Mouse (Mus musculus) heart, postnatal 0 days (tissue): ENCODE data around the gene 5730455P16Rik. TPM values are rescaled to one million over a fixed set of nuclear protein-coding genes. Genes with fewer than 3 reads are reported as not detected.
"Not testable (repeated sequence)": the region's sequence is repeated elsewhere in the genome, so short reads cannot be mapped to it uniquely, and the experiment has no call there.

ENCODE experiments used
- ATAC-seq: fragments of 200-750 bp; cut with Nextera tagmentation; 2 replicates; pipeline ENCODE4 v1.8.0; 2017; ENCODE audit warnings: low read depth, moderate number of reproducible peaks, moderate library complexity; ENCODE audit not compliant: insufficient read depth
- DNase-seq: peaks from one replicate; pipeline ENCODE4 v3.0.0-alpha.2; 2016; ENCODE audit warnings: low spot score
- H3K27ac ChIP-seq: fragments of 300-500 bp; sonication (generic); 2 replicates; pipeline ENCODE4 v1.5.1; 2014; ENCODE audit warnings: low read depth, mild to moderate bottlenecking
- H3K27me3 ChIP-seq: fragments of 300-500 bp; sonication (generic); 2 replicates; pipeline ENCODE4 v1.6.1; 2014; ENCODE audit warnings: low read length, mixed read lengths; ENCODE audit not compliant: control insufficient read depth, insufficient read depth
- H3K36me3 ChIP-seq: fragments of 300-500 bp; sonication (generic); replicated peaks from 2 replicates; pipeline ENCODE4 v1.6.1; 2014; ENCODE audit warnings: low read length, mixed read lengths; ENCODE audit not compliant: control insufficient read depth, insufficient read depth
- H3K4me1 ChIP-seq: fragments of 300-500 bp; sonication (generic); 2 replicates; pipeline ENCODE4 v1.6.1; 2014; ENCODE audit warnings: antibody characterized with exemption; ENCODE audit not compliant: control insufficient read depth, insufficient read depth
- H3K4me2 ChIP-seq: fragments of 300-500 bp; sonication (generic); 2 replicates; pipeline ENCODE4 v1.6.1; 2014; ENCODE audit warnings: low read depth, mild to moderate bottlenecking, low read length, moderate library complexity
- H3K4me3 ChIP-seq: fragments of 300-500 bp; sonication (generic); 2 replicates; pipeline ENCODE4 v1.5.1; 2014; ENCODE audit warnings: low read depth, low read length
- H3K9ac ChIP-seq: fragments of 300-500 bp; sonication (generic); replicated peaks from 2 replicates; pipeline ENCODE4 v1.6.1; 2014; ENCODE audit warnings: low read depth, low read length, mixed read lengths
- H3K9me3 ChIP-seq: fragments of 300-500 bp; sonication (generic); replicated peaks from 2 replicates; pipeline ENCODE4 v1.6.1; 2016; ENCODE audit warnings: low read length; ENCODE audit not compliant: control insufficient read depth
- CTCF ChIP-seq: IDR thresholded peaks from 2 replicates; pipeline ENCODE4 v1.5.1; 2016; ENCODE audit warnings: antibody characterized with exemption, control low read depth, low read depth
- EP300 ChIP-seq: IDR thresholded peaks from 2 replicates; pipeline ENCODE4 v1.6.1; 2016; ENCODE audit warnings: antibody characterized with exemption, low read depth
- WGBS: fragments of 180-500 bp; shearing (Covaris S2); extraction: QIAGEN DNeasy Blood & Tissue Kit; methylation state at CpG from one replicate; pipeline ENCODE4 v1.1.7; 2014; 5-methylcytosine and 5-hydroxymethylcytosine counted together
- polyA plus RNA-seq: library from polyadenylated mRNA; unstranded; fragments of >200 nt; fragmentation: Nextera tagmentation; extraction: Ambion mirVana; gene quantifications from 2 replicates; pipeline ENCODE4 v1.2.1, GENCODE M21; 2015
- total RNA-seq: library from RNA; depleted of rRNA; stranded (reverse); fragments of >200 nt; gene quantifications from 2 replicates; pipeline ENCODE4 v1.2.3, GENCODE M21; 2014; ENCODE audit warnings: low replicate concordance; rRNA removed

Gene 5730455P16Rik
- 9.2 and 36.9 TPM in 2 replicates for total RNA-seq
- polyA plus RNA-seq = 20.2 and 20.3 TPM in 2 replicates

- H3K9me3 ChIP-seq = no peaks in the 10 kb centered on the region
- H3K4me2 ChIP-seq = peak within 1 kb of the TSS; percentile 94
- peak within 1 kb of the TSS; percentile 93 for H3K4me3 ChIP-seq
- H3K9ac ChIP-seq = peak within 1 kb of the TSS; percentile 95
- 0 out of 2 replicates have a peak, but pooled peaks cover 7% of the 10 kb centered on the region for H3K4me1 ChIP-seq
- peaks cover 26% of the 10 kb centered on the region for H3K36me3 ChIP-seq
- H3K27me3 ChIP-seq = no peaks in the 10 kb centered on the region
- H3K27ac ChIP-seq = peak within 1 kb of the TSS; percentile 80
- DNase-seq (peak; percentile 74), ATAC-seq (peak; percentile 84)
- no peak for TF ChIP-seq EP300
- no peak for TF ChIP-seq CTCF
- WGBS = 1% methylated on average over 35 of the region's 43 CpGs
Observed at GRCm38 (mm10) chr11:80377712-80378451, at the start of gene 5730455P16Rik. Gene 5730455P16Rik (minus strand): TSS chr11:80378034.

GRCm38 (mm10) chr11:80426029-80426813 is 48.4 kb upstream of the 5730455P16Rik start:
- not testable (repeated sequence) for H3K9me3 ChIP-seq, H3K4me2 ChIP-seq, H3K4me1 ChIP-seq, DNase-seq, H3K36me3 ChIP-seq, H3K27me3 ChIP-seq, H3K27ac ChIP-seq, H3K4me3 ChIP-seq, ATAC-seq, H3K9ac ChIP-seq
- 77% methylated on average over 16 of the region's 16 CpGs for WGBS

- TF ChIP-seq EP300 = no peak
- no peak for TF ChIP-seq CTCF
- no peak for DNase-seq
- no peak overlapping the region for H3K4me2 ChIP-seq
- H3K36me3 ChIP-seq = no peaks in the 10 kb centered on the region
- H3K4me1 ChIP-seq = 0 out of 2 replicates have a peak, but pooled peaks cover 5% of the 10 kb centered on the region
- H3K9me3 ChIP-seq = no peaks in the 10 kb centered on the region
- H3K27ac ChIP-seq = no peak overlapping the region
- WGBS = 57% methylated on average over 5 of the region's 5 CpGs
- no peaks in the 10 kb centered on the region for H3K27me3 ChIP-seq
- H3K4me3 ChIP-seq = no peak overlapping the region
- H3K9ac ChIP-seq = no peak overlapping the region
- ATAC-seq = no peak
Observed at GRCm38 (mm10) chr11:80425247-80425778, 47.5 kb upstream of the 5730455P16Rik start.

GRCm38 (mm10) chr11:80424691-80425090 is 46.9 kb upstream of the 5730455P16Rik start:
- Histone ChIP-seq H3K27ac (no peak overlapping the region), H3K27me3 (no peaks in the 10 kb centered on the region), H3K4me1 (0 out of 2 replicates have a peak, but pooled peaks cover 2% of the 10 kb centered on the region), H3K4me2 (no peak overlapping the region), H3K36me3 (no peaks in the 10 kb centered on the region), H3K9me3 (no peaks in the 10 kb centered on the region), H3K4me3 (no peak overlapping the region), H3K9ac (no peak overlapping the region)
- no peak for ATAC-seq
- DNase-seq = no peak
- WGBS = 53% methylated on average over 2 of the region's 2 CpGs
- no peak for TF ChIP-seq CTCF

GRCm38 (mm10) chr11:80421421-80422047 is 43.7 kb upstream of the 5730455P16Rik start:
- no peak for DNase-seq
- 70% methylated on average over 7 of the region's 7 CpGs for WGBS
- Histone ChIP-seq H3K9ac (no peak overlapping the region), H3K27ac (no peak overlapping the region), H3K9me3 (peaks cover 5% of the 10 kb centered on the region; the same call in 1 of the 2 replicates), H3K27me3 (no peaks in the 10 kb centered on the region), H3K4me2 (no peak overlapping the region), H3K4me1 (no peaks in the 10 kb centered on the region), H3K4me3 (no peak overlapping the region), H3K36me3 (no peaks in the 10 kb centered on the region)
- no peak for ATAC-seq
- no peak for TF ChIP-seq CTCF
- no peak for TF ChIP-seq EP300
